Mouse (Mus musculus) B cell, adult 67 days (primary cell): ENCODE measurements around the gene Nmur1. TPM values are rescaled to one million over a fixed set of nuclear protein-coding genes. Genes with fewer than 3 reads are reported as not detected.

Experiments used
- total RNA-seq, 2 experiments: library from RNA; stranded (reverse); gene quantifications; 4 replicates each; pipeline ENCODE4 v1.2.4; 2023

Nmur1 gene
- not detected for total RNA-seq

GRCm38 (mm10) chr1:86426128-86426527, at the start of gene Nmur1, which contains the start of gene Tex44:
TSS of gene Nmur1 (minus strand) at chr1:86426228.
TSS of gene Tex44 (plus strand) at chr1:86426329.

GRCm38 (mm10) chr1:86358906-86359797, 66.9 kb downstream of the Nmur1 start, which contains the start of gene Ncl:
TSS of gene Ncl (minus strand) at chr1:86359400.

Other genes with a start within 250 kb of the Nmur1 start
- 10 to 100 TPM in 1 of 2 experiments, 1 to 10 TPM in 1; 7.9 to 10.5 TPM for gene B3gnt7, start 123.4 kb downstream of the Nmur1 start, total RNA-seq
- gene Ncl, start 66.8 kb downstream of the Nmur1 start, total RNA-seq: 100 to 1,000 TPM; 464 to 528 TPM
- gene Tex44, start 101 bp upstream of the Nmur1 start, total RNA-seq: not detected
- 1,000 to 10,000 TPM; 1,576 to 1,757 TPM for gene Ptma, start 100.5 kb upstream of the Nmur1 start, total RNA-seq
- 10 to 100 TPM; 23.6 to 29.4 TPM for gene Pde6d, start 156.4 kb upstream of the Nmur1 start, total RNA-seq
- gene Cops7b, start 156.7 kb upstream of the Nmur1 start, total RNA-seq: 10 to 100 TPM; 12.8 to 14.2 TPM
- gene Nppc, start 244.3 kb upstream of the Nmur1 start, total RNA-seq: not detected